Mouse (Mus musculus): ENCODE results near the gene Olfr741. TPM values are rescaled to one million over a fixed set of nuclear protein-coding genes. Genes with fewer than 3 reads are reported as not detected.

Gene Olfr741
- not detected in 2 replicates for polyA plus RNA-seq (2015; fragmentation: Nextera tagmentation; extraction: Ambion mirVana)

DNA sequence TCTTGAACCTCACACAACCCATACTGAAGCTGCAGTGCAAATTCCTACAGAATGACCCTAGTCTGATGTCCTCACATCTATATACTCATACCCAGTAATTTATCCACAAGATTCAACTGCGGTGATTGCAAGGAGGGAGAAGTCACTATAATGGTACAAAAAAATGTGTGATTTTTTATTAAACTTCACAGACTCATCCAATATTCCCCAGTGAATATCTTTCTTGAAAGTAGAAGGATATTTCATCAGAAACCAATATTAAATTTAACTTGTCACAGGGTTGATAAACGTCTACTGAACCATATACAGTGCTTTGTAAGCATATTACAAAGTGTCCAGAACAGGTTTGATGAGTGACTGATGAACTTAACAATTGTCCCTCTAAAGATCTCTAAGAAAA, at the start of gene Olfr741:
TSS of gene Olfr741 (plus strand) at position 301 of the 400 bp plus-strand sequence.
- H3K36me3 ChIP-seq: no peaks in the 10 kb centered on the region
- H3K4me3 ChIP-seq: no peak within 1 kb of the TSS
- H3K4me2 ChIP-seq (replicated peaks): no peak within 1 kb of the TSS
- H3K4me1 ChIP-seq: no peaks in the 10 kb centered on the region
- no peak within 1 kb of the TSS for H3K9ac ChIP-seq (replicated peaks)
- no peaks in the 10 kb centered on the region for H3K9me3 ChIP-seq
- 74% methylated on average over 2 of the region's 2 CpGs for WGBS
- H3K27ac ChIP-seq (replicated peaks): no peak within 1 kb of the TSS
- no peaks in the 10 kb centered on the region for H3K27me3 ChIP-seq
- ATAC-seq (replicated peaks): no peak

GRCm38 (mm10) chr14:50445245-50445644, 27.3 kb upstream of the Olfr741 start, which contains the start of gene Olfr740:
TSS of gene Olfr740 (plus strand) at chr14:50445545.
- ATAC-seq (replicated peaks): no peak
- Histone ChIP-seq H3K4me1 (no peaks in the 10 kb centered on the region), H3K4me3 (no peak within 1 kb of the TSS), H3K36me3 (no peaks in the 10 kb centered on the region), H3K9ac (replicated peaks) (no peak within 1 kb of the TSS), H3K27me3 (no peaks in the 10 kb centered on the region), H3K4me2 (replicated peaks) (no peak within 1 kb of the TSS), H3K27ac (replicated peaks) (no peak within 1 kb of the TSS), H3K9me3 (no peaks in the 10 kb centered on the region)
- WGBS: 85% methylated on average over 3 of the region's 3 CpGs

- H3K36me3 ChIP-seq: no peaks in the 10 kb centered on the region
- no peak overlapping the region for H3K4me3 ChIP-seq
- H3K9me3 ChIP-seq: no peaks in the 10 kb centered on the region
- no peak overlapping the region for H3K9ac ChIP-seq (replicated peaks)
- H3K27me3 ChIP-seq: no peaks in the 10 kb centered on the region
- no peaks in the 10 kb centered on the region for H3K4me1 ChIP-seq
- WGBS: 89% methylated on average over 2 of the region's 2 CpGs
- ATAC-seq (replicated peaks): no peak
- no peak overlapping the region for H3K27ac ChIP-seq (replicated peaks)
- H3K4me2 ChIP-seq (replicated peaks): no peak overlapping the region
Observed at GRCm38 (mm10) chr14:50478406-50478805, 5.9 kb downstream of the Olfr741 start.

DNA sequence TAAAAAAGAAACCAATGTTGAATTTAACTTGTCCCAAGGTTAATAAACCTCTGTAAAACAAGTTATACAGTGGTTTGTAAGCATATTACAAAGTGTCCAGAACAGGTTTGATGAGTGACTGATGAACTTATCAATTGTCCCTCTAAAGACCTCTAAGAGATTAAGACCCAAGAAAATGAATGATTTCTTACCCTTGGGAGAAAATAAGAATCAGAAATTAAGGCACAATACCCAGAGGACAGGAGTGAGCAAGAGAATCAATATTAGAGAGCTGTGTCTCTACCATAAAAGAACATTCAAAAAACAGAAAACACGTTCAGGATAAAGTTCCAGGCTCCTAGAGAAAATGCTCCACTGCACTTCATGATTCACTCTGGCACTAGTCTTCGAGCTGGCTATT, 30.8 kb downstream of the Olfr741 start, which contains the start of gene Olfr742:
TSS of gene Olfr742 (plus strand) at position 301 of the 400 bp plus-strand sequence.
- H3K36me3 ChIP-seq: no peaks in the 10 kb centered on the region
- 66% methylated on average over 2 of the region's 2 CpGs for WGBS
- H3K9me3 ChIP-seq: no peaks in the 10 kb centered on the region
- no peak within 1 kb of the TSS for H3K9ac ChIP-seq (replicated peaks)
- H3K27me3 ChIP-seq: no peaks in the 10 kb centered on the region
- H3K4me2 ChIP-seq (replicated peaks): no peak within 1 kb of the TSS
- no peak within 1 kb of the TSS for H3K4me3 ChIP-seq
- no peak for ATAC-seq (replicated peaks)
- H3K27ac ChIP-seq (replicated peaks): no peak within 1 kb of the TSS
- no peaks in the 10 kb centered on the region for H3K4me1 ChIP-seq

DNA sequence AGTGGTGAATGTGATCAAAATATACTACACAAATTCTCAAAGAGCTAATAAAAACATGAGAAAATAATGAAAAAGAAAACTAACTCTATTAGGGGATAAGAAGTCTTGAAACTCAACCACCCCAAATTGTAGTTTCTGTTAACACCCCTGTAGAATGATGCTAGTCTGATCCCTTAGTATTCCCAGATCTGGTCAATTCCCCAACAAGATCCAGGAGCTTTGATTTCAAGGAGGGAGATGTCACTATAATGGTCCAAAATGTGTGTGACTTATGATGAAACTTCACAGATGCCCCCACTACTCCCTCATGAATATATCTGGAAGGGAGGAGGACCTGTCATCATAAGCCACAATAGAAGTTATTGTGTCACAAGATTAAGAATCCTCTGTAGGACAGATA, 49.0 kb downstream of the Olfr741 start, which contains the start of gene Olfr743:
TSS of gene Olfr743 (plus strand) at position 301 of the 400 bp plus-strand sequence.
- H3K4me1 ChIP-seq: no peaks in the 10 kb centered on the region
- no peaks in the 10 kb centered on the region for H3K9me3 ChIP-seq
- H3K27me3 ChIP-seq: no peaks in the 10 kb centered on the region
- no peaks in the 10 kb centered on the region for H3K36me3 ChIP-seq
- ATAC-seq (replicated peaks): no peak
- no peak within 1 kb of the TSS for H3K4me3 ChIP-seq
- H3K9ac ChIP-seq (replicated peaks): no peak within 1 kb of the TSS
- no peak within 1 kb of the TSS for H3K27ac ChIP-seq (replicated peaks)
- no peak within 1 kb of the TSS for H3K4me2 ChIP-seq (replicated peaks)

Other genes with a start within 250 kb of the Olfr741 start
- not detected in 2 replicates for gene Olfr731, start 230.9 kb upstream of the Olfr741 start, polyA plus RNA-seq (2015; fragmentation: Nextera tagmentation; extraction: Ambion mirVana)
- not detected in 2 replicates for gene Olfr732, start 188.5 kb upstream of the Olfr741 start, polyA plus RNA-seq (2015; fragmentation: Nextera tagmentation; extraction: Ambion mirVana)
- not detected in 2 replicates for gene Olfr733, start 171.2 kb upstream of the Olfr741 start, polyA plus RNA-seq (2015; fragmentation: Nextera tagmentation; extraction: Ambion mirVana)
- not detected in 2 replicates for gene Olfr734, start 146.0 kb upstream of the Olfr741 start, polyA plus RNA-seq (2015; fragmentation: Nextera tagmentation; extraction: Ambion mirVana)
- gene Olfr735, start 123.9 kb upstream of the Olfr741 start, polyA plus RNA-seq (2015; fragmentation: Nextera tagmentation; extraction: Ambion mirVana): not detected in 2 replicates
- gene Tlr11, start 114.8 kb upstream of the Olfr741 start, polyA plus RNA-seq (2015; fragmentation: Nextera tagmentation; extraction: Ambion mirVana): not detected in 2 replicates
- not detected in 2 replicates for gene Olfr736, start 91.6 kb upstream of the Olfr741 start, polyA plus RNA-seq (2015; fragmentation: Nextera tagmentation; extraction: Ambion mirVana)
- gene Olfr738, start 65.2 kb upstream of the Olfr741 start, polyA plus RNA-seq (2015; fragmentation: Nextera tagmentation; extraction: Ambion mirVana): not detected in 2 replicates
- not detected in 2 replicates for gene Olfr739, start 54.1 kb upstream of the Olfr741 start, polyA plus RNA-seq (2015; fragmentation: Nextera tagmentation; extraction: Ambion mirVana)
- gene Olfr740, start 27.2 kb upstream of the Olfr741 start, polyA plus RNA-seq (2015; fragmentation: Nextera tagmentation; extraction: Ambion mirVana): not detected in 2 replicates
- gene Olfr742, start 30.9 kb downstream of the Olfr741 start, polyA plus RNA-seq (2015; fragmentation: Nextera tagmentation; extraction: Ambion mirVana): not detected in 2 replicates
- not detected in 2 replicates for gene Olfr743, start 49.1 kb downstream of the Olfr741 start, polyA plus RNA-seq (2015; fragmentation: Nextera tagmentation; extraction: Ambion mirVana)
- gene Olfr744, start 142.1 kb downstream of the Olfr741 start, polyA plus RNA-seq (2015; fragmentation: Nextera tagmentation; extraction: Ambion mirVana): not detected in 2 replicates
- not detected in 2 replicates for gene Olfr745, start 166.7 kb downstream of the Olfr741 start, polyA plus RNA-seq (2015; fragmentation: Nextera tagmentation; extraction: Ambion mirVana)
- not detected in 2 replicates for gene Olfr746, start 174.3 kb downstream of the Olfr741 start, polyA plus RNA-seq (2015; fragmentation: Nextera tagmentation; extraction: Ambion mirVana)
- gene Olfr747, start 220.5 kb downstream of the Olfr741 start, polyA plus RNA-seq (2015; fragmentation: Nextera tagmentation; extraction: Ambion mirVana): not detected in 2 replicates
- not detected in 2 replicates for gene Olfr748, start 234.6 kb downstream of the Olfr741 start, polyA plus RNA-seq (2015; fragmentation: Nextera tagmentation; extraction: Ambion mirVana)

Data from forebrain, embryonic 15.5 days (tissue).